Comparison of ENCODE assay signal across 22 mouse cellular contexts in genomic region chr10:75481703-75482102, GRCm38 (mm10).
"Had no signal": no experiment of that assay in that cellular context is flagged by ENCODE, and none has a peak within 500 bp of the region (broad histone marks: within the 10 kb centered on the region; RNA-seq: fewer than 3 reads in every experiment).

No protein-coding gene starts in this region.

- H3K9me3 ChIP-seq: heart, embryonic 13.5 days; heart, embryonic 15.5 days; hindbrain, embryonic 13.5 days; hindbrain, embryonic 15.5 days; limb, embryonic 13.5 days; limb, embryonic 15.5 days had no signal

- ATAC-seq: forebrain, postnatal 0 days; hindbrain, postnatal 0 days; intestine, embryonic 16.5 days had no signal

- H3K9ac ChIP-seq: forebrain, postnatal 0 days; heart, embryonic 13.5 days; heart, embryonic 15.5 days; hindbrain, embryonic 13.5 days; hindbrain, embryonic 15.5 days; limb, embryonic 13.5 days; limb, embryonic 15.5 days had no signal

- H3K36me3 ChIP-seq: heart, embryonic 13.5 days; heart, embryonic 15.5 days; hindbrain, embryonic 13.5 days; hindbrain, embryonic 15.5 days; limb, embryonic 13.5 days; limb, embryonic 15.5 days had no signal

- H3K4me2 ChIP-seq: heart, embryonic 11.5 days; heart, embryonic 13.5 days; heart, embryonic 15.5 days; hindbrain, embryonic 13.5 days; hindbrain, embryonic 15.5 days; limb, embryonic 13.5 days; limb, embryonic 15.5 days had no signal

- DNase-seq: forebrain, postnatal 0 days; gastrocnemius, postnatal 14 days; gastrocnemius, postnatal 36 days; heart, adult 18-20 months; heart, postnatal 14 days; heart, postnatal 36 days; kidney, adult 18-20 months; kidney, adult 8-10 months; kidney, postnatal 14 days; kidney, postnatal 36 days; layer of hippocampus, adult 9-11 months; layer of hippocampus, postnatal 36 days; left cerebral cortex, postnatal 4 days had no signal

- H3K4me1 ChIP-seq: hindbrain, embryonic 13.5 days; hindbrain, embryonic 15.5 days had no signal

- H3K27me3 ChIP-seq: heart, embryonic 13.5 days; heart, embryonic 15.5 days; hindbrain, embryonic 13.5 days; hindbrain, embryonic 15.5 days; limb, embryonic 13.5 days; limb, embryonic 15.5 days had no signal

- H3K27ac ChIP-seq: heart, embryonic 13.5 days; heart, embryonic 15.5 days; hindbrain, embryonic 13.5 days; hindbrain, embryonic 15.5 days; hindbrain, postnatal 0 days; limb, embryonic 13.5 days; limb, embryonic 15.5 days had no signal

- H3K4me3 ChIP-seq: heart, embryonic 13.5 days; heart, embryonic 15.5 days; hindbrain, embryonic 13.5 days; hindbrain, embryonic 15.5 days; limb, embryonic 13.5 days; limb, embryonic 15.5 days had no signal
